Mouse (Mus musculus) forebrain, embryonic 12.5 days (tissue): ENCODE measurements around the gene Prss8. TPM values are rescaled to one million over a fixed set of nuclear protein-coding genes. Genes with fewer than 3 reads are reported as not detected.
"Not testable (repeated sequence)": the region's sequence is repeated elsewhere in the genome, so short reads cannot be mapped to it uniquely, and the experiment has no call there.

ENCODE experiments used
- ATAC-seq: fragments of 200-750 bp; cut with Nextera tagmentation; 2 replicates; pipeline ENCODE4 v1.8.0; 2017; ENCODE audit warnings: moderate TSS enrichment; ENCODE audit not compliant: low FRiP score
- H3K27ac ChIP-seq: fragments of 300-500 bp; sonication (generic); 2 replicates; pipeline ENCODE4 v1.5.1; 2016; ENCODE audit warnings: mild to moderate bottlenecking
- H3K27me3 ChIP-seq: fragments of 300-500 bp; sonication (generic); 2 replicates; pipeline ENCODE4 v1.6.1; 2016; ENCODE audit warnings: mild to moderate bottlenecking
- H3K36me3 ChIP-seq: fragments of 300-500 bp; sonication (generic); replicated peaks from 2 replicates; pipeline ENCODE4 v1.6.1; 2016; ENCODE audit warnings: mild to moderate bottlenecking
- H3K4me1 ChIP-seq: fragments of 300-500 bp; sonication (generic); 2 replicates; pipeline ENCODE4 v1.6.1; 2016
- H3K4me2 ChIP-seq: fragments of 300-500 bp; sonication (generic); 2 replicates; pipeline ENCODE4 v1.6.1; 2016; ENCODE audit warnings: mild to moderate bottlenecking, moderate library complexity
- H3K4me3 ChIP-seq: fragments of 300-500 bp; sonication (generic); replicated peaks from 2 replicates; pipeline ENCODE4 v1.5.1; 2016; ENCODE audit warnings: mild to moderate bottlenecking
- H3K9ac ChIP-seq: fragments of 300-500 bp; sonication (generic); 2 replicates; pipeline ENCODE4 v1.6.1; 2016; ENCODE audit warnings: mild to moderate bottlenecking
- H3K9me3 ChIP-seq: fragments of 300-500 bp; sonication (generic); 2 replicates; pipeline ENCODE4 v1.6.1; 2016
- WGBS: fragments of 180-500 bp; shearing (Covaris S2); methylation state at CpG from one replicate; pipeline ENCODE4 v1.1.7; 2016; 5-methylcytosine and 5-hydroxymethylcytosine counted together
- polyA plus RNA-seq: library from polyadenylated mRNA; unstranded; fragments of >200 nt; fragmentation: Nextera tagmentation; extraction: Ambion mirVana; gene quantifications from 2 replicates; pipeline ENCODE4 v1.2.1, GENCODE M21; 2016

Gene Prss8
- polyA plus RNA-seq = 1.5 and 2.4 TPM in 2 replicates

DNA sequence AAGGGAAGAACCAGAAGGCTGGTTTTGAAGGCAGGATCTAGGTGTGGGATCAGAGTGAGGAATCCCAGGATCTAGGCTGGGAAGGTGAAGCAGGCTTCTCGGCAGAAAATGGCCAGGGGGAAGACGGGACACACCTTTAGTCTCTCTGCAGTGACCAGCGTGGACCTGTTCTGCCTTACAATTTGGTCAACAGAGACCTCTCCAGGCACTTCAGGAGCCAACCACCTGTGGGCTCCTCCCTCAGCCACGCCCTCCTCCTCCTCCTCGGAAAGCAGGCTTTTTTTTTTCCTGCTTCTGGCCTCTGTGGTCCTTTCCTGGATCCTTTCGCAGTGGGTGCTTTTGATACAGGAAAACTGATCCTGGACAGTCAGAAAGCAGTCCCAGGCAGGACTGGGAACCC, at the start of gene Prss8:
TSS of gene Prss8 (minus strand) at position 182 of the 400 bp plus-strand sequence.
- Histone ChIP-seq H3K9me3 (no peaks in the 10 kb centered on the region), H3K27me3 (peaks cover 38% of the 10 kb centered on the region), H3K4me3 (peak within 1 kb of the TSS; percentile 9; the same call in 1 of the 2 replicates), H3K4me2 (peak within 1 kb of the TSS; percentile 24; the same call in 1 of the 2 replicates), H3K36me3 (peaks cover 22% of the 10 kb centered on the region), H3K9ac (peak within 1 kb of the TSS; percentile 21; the same call in 1 of the 2 replicates), H3K27ac (no peak within 1 kb of the TSS), H3K4me1 (peaks cover 6% of the 10 kb centered on the region)
- 2% methylated on average over 6 of the region's 6 CpGs for WGBS
- no peak for ATAC-seq

DNA sequence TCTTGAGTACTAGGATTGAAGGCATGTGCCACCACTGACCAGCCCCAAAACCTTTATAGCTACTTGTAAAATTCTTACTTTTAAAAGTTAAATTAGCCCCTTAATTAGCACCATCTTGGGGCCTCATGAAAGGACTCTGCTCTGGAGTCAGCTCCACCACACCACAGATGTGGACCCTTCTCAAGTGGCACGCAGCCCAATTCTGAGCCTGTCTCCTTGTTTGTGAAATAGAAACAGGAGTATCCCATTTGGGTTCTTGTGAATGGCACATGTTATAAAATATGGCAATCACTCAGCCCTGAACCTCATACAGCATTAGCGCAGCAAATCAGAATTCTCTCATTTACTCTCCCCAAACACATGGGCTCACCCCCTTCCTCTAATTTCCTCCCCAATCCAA, 49.0 kb upstream of the Prss8 start:
- Histone ChIP-seq H3K36me3 (peaks cover 97% of the 10 kb centered on the region), H3K27me3 (no peaks in the 10 kb centered on the region)
- WGBS = 99% methylated on average over 2 of the region's 2 CpGs

DNA sequence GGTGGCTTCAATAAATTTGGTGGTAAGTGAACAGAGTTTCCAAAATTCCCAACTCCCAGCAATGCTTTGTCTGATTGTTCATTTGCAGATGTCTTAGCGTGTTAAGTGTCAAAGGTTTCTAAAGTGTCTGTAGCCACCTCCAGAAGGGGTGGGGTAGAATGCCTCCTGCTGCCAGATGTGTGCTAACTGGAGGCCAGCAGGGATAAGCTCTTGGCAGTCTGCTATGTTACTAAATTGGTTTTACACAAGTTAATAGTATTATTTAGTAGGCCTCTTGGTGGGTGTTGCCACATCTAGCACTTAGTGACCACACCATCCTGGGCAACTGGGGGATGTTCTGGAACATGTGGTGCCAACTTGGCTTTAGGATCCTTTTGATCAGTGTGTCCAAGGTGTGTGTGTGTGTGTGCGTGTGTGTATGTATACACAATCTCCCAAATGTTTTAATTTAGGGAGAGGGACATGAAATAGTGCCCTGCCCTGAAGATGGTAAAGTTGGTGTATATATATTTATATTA, 44.6 kb upstream of the Prss8 start:
- Histone ChIP-seq H3K9me3 (no peaks in the 10 kb centered on the region), H3K4me3 (no peak overlapping the region), H3K4me2 (no peak overlapping the region), H3K4me1 (peaks cover 12% of the 10 kb centered on the region), H3K9ac (no peak overlapping the region), H3K27ac (no peak overlapping the region), H3K36me3 (peaks cover 95% of the 10 kb centered on the region), H3K27me3 (no peaks in the 10 kb centered on the region)
- 87% methylated on average over 2 of the region's 2 CpGs for WGBS
- ATAC-seq = no peak

More for the DNA sequence above, 49.0 kb upstream of the Prss8 start:
- no peak overlapping the region for H3K27ac ChIP-seq
- no peak for ATAC-seq
- H3K4me1 ChIP-seq = no peaks in the 10 kb centered on the region
- H3K4me2 ChIP-seq = no peak overlapping the region
- H3K9ac ChIP-seq = no peak overlapping the region
- H3K9me3 ChIP-seq = no peaks in the 10 kb centered on the region
- no peak overlapping the region for H3K4me3 ChIP-seq

DNA sequence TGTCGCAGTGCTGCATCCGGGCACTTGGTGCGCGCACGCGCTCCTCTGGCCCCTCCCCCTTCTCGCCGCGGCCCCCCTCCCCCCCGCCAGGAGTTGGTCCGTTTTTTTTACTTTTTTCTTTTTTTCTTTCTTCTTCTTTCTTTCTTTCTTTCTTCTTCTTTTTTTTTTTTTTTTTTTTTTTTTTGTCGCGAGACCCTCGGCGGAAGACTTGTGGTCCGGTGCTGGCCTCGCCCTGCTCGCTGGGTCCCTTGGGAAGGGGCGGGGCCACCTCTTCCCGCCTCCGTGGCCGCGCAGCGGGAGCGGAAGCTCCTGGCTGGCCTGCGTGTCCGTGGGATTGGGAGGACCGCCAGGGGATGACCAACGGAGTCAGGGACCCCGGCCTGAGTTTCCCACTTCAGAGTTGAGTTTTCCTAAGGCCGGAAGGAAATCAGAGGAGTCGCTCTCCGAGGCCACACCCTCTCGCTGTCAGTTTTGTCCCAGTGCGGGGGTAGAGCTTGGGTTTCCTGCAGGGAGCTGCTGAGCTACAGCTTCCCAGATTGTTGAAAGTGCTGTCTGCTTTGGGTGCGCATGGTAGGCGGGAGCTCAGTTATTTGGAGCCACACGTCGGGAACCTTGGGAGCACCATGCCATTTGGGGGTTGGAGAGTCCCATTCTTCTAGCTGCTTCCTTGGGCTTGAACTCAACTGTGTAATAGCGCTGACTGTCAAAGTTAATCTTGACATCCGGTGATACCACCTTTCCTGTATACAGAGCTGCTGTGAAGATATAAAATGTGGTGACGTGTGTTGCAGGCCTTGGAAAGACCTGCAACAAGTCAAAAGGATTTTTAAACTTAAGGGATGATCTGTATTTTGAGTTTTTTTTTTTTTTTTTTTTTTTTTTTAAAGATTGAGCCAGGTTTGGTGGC, 38.3 kb upstream of the Prss8 start:
- peak; percentile 47; the same call in 1 of the 2 replicates for ATAC-seq
- H3K36me3 ChIP-seq = peaks cover 35% of the 10 kb centered on the region
- under 1% methylated on average over 40 of the region's 42 CpGs for WGBS

DNA sequence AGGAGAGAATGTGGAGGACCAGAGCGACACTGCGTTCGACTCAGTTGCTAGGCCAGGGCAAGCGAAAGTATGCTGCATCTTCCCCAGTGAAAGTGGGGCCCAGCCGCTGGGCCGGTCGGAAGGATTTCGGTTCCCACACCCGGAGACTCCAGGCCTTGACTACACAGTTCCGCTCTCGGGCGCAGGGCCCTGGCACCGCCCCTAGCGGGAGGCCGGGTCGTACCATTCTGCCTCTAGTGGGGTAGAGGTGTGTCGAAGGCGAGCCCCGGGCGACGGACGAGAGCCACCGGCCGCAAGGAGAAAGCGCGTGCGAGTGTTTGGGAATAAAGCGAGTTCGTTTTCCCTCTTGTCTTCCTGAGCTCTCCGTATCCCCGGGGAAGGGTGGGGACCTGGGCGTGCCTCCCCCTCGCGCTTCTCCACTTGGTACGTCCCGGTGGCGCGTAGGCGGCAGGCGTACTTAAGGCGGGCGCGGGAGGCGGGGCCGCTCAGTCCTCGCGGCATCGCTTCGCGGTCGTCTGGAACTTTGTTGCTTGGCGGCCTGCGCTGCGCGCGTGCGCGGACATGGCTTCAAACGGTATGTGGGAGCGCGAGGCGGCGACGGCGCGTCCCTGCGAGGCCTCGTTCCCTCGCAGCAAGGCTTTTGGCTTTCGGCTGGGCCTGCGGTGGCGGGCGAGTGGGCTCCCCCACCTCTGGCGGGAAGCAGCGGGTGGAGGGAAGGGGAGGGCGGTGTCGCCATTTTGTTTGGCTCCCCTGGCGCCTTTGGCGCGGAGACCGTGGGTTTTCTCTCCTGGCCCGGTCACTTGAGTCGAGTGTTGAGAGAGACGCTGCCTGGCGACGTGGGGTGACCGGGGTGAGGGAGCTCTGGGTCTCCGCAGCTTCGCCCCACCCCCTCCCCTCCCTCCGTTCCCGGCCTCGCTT, 37.4 kb upstream of the Prss8 start, which contains the start of gene Fus:
TSS of gene Fus (plus strand) at position 454 of the 918 bp plus-strand sequence.
- H3K36me3 ChIP-seq = peaks cover 26% of the 10 kb centered on the region
- H3K27me3 ChIP-seq = no peaks in the 10 kb centered on the region
- H3K4me3 ChIP-seq = peak within 1 kb of the TSS; percentile 97
- ATAC-seq = peak; percentile 94
- WGBS = under 1% methylated on average over 87 of the region's 92 CpGs
- peak within 1 kb of the TSS; percentile 98 for H3K9ac ChIP-seq
- peaks cover 27% of the 10 kb centered on the region for H3K4me1 ChIP-seq
- H3K9me3 ChIP-seq = no peaks in the 10 kb centered on the region
- peak within 1 kb of the TSS; percentile 80 for H3K4me2 ChIP-seq
- H3K27ac ChIP-seq = peak within 1 kb of the TSS; percentile 98

More for the DNA sequence above, 38.3 kb upstream of the Prss8 start:
- no peaks in the 10 kb centered on the region for H3K9me3 ChIP-seq
- H3K27me3 ChIP-seq = no peaks in the 10 kb centered on the region
- H3K27ac ChIP-seq = peak overlapping the region; percentile 98
- peak overlapping the region; percentile 80 for H3K4me2 ChIP-seq
- H3K9ac ChIP-seq = peak overlapping the region; percentile 98
- peak overlapping the region; percentile 97 for H3K4me3 ChIP-seq
- H3K4me1 ChIP-seq = peaks cover 27% of the 10 kb centered on the region

DNA sequence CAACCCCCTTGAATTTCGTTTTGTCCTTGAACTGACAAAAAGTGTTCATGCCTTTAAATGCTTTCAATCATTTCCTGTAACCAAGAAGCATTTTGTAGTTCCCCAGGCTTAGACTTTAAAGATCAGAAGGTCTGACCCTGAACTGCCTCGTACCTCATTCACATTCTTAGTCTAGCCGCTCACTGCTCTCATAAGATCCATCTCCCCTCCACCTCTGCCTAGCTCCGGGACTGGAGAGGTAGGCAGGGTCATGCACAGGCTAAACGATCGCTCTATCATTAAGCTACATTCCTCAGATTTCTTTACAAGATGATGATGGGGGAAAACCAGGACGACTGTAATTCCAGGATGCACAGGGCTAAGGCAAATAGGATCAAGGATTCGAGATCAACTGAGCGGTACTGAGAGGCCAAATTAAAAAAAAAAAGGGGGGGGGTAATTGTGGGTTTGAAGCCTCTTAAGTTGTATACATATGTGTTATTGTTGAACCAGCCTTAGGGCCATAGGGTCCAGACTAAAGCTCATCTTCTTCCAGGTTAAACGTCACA, 36.5 kb upstream of the Prss8 start:
- H3K27me3 ChIP-seq = no peaks in the 10 kb centered on the region
- H3K36me3 ChIP-seq = peaks cover 18% of the 10 kb centered on the region
- H3K4me1 ChIP-seq = peaks cover 27% of the 10 kb centered on the region
- H3K9me3 ChIP-seq = no peaks in the 10 kb centered on the region
- H3K9ac ChIP-seq = peak overlapping the region; percentile 98
- peak overlapping the region; percentile 97 for H3K4me3 ChIP-seq
- ATAC-seq = no peak
- H3K4me2 ChIP-seq = peak overlapping the region; percentile 63
- peak overlapping the region; percentile 98 for H3K27ac ChIP-seq
- 13% methylated on average over 10 of the region's 10 CpGs for WGBS

DNA sequence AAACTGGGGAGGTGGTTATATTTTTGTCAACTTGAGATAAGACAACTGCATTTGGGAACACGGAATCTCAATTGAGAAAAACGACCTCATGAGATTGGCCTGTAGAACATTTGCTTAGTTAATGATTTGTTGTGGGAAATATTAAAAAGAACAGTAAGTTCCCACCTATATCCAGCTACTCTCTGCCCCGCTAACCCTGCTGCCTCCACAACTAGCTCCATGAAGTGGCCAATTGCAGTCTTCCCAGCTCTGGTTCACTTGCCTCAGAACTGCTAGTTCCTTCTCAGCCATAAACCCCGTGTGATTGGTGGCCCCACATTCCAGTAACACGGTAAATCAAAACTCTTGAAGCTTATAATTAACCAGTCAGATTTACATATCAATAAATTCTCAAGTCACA, 29.5 kb upstream of the Prss8 start:
- ATAC-seq = no peak
- no peaks in the 10 kb centered on the region for H3K4me1 ChIP-seq
- H3K27ac ChIP-seq = no peak overlapping the region
- no peaks in the 10 kb centered on the region for H3K9me3 ChIP-seq
- H3K27me3 ChIP-seq = no peaks in the 10 kb centered on the region
- H3K36me3 ChIP-seq = no peaks in the 10 kb centered on the region
- no peak overlapping the region for H3K9ac ChIP-seq
- WGBS = 69% methylated on average over 5 of the region's 5 CpGs
- H3K4me2 ChIP-seq = no peak overlapping the region
- H3K4me3 ChIP-seq = no peak overlapping the region

DNA sequence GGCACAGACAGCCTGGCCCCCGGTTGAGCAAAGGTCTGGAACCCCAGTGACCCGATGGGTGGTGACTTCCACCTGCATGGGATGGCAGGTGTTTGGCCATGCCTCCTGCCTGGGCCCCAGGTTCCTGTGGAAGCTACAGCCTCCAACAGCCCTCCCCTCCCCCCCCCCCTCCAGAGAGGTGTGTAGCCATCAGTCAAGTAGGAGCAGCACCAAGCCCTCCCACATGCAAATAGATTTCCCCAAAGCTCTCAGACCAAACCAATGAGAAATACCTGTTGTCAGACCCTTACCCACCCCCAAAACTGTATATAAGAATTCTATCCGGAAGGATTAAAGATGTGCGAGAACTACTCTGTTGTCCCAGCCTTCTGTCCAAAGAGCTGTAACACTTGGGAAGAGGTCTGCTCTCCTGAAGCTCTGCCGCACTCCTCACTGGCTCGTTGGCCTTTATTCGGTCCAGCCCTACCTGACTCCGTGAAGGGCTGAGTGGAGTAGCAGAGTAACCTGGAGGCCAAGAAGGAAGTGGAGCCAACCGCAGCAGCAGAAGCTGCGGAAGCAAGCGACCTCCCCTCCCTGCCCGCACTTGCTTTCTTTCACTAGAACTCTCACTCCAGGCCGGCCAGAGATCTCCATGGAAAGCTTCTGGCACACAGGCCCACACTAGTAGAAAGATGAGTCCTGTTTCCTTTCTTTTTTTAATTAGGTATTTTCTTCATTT, 23.1 kb upstream of the Prss8 start:
- 48% methylated on average over 13 of the region's 13 CpGs for WGBS
- H3K27me3 ChIP-seq = peaks cover 5% of the 10 kb centered on the region; the same call in 1 of the 2 replicates
- H3K4me3 ChIP-seq = no peak overlapping the region
- H3K9me3 ChIP-seq = no peaks in the 10 kb centered on the region
- no peak overlapping the region for H3K27ac ChIP-seq
- H3K36me3 ChIP-seq = no peaks in the 10 kb centered on the region
- ATAC-seq = no peak
- H3K4me1 ChIP-seq = no peaks in the 10 kb centered on the region
- no peak overlapping the region for H3K9ac ChIP-seq
- no peak overlapping the region for H3K4me2 ChIP-seq

DNA sequence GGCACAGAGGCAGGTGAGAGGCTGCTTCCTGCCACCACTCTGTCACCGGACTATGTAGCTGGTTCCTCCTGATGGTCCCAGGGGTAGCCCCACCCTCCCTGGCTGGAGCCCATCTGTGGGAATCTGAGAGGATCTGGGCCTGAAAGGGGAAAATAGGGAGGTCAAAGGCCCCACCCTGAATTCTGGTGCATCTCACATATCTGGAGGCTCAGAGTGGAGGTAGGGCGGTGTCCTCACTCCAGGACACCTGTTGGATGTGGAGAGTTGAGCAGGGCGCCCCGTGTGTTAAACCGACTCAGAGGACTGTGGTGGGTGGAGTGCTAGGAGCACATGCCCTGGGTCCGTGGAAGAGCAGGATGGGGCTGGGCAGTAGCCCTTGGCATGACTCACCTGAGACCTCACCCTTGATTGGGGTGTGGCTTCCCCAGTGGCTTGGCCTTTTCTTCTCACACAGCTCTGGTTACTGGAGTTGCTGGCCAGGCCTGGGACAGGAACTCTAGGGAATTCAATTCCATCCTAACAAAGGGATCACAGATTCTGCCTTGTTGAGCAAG, 16.6 kb upstream of the Prss8 start, which contains the start of gene Prss36:
TSS of gene Prss36 (minus strand) at position 256 of the 554 bp plus-strand sequence.
- Histone ChIP-seq H3K36me3 (no peaks in the 10 kb centered on the region), H3K9me3 (no peaks in the 10 kb centered on the region), H3K4me2 (no peak within 1 kb of the TSS), H3K9ac (no peak within 1 kb of the TSS), H3K27me3 (peaks cover 35% of the 10 kb centered on the region), H3K4me3 (no peak within 1 kb of the TSS), H3K27ac (no peak within 1 kb of the TSS), H3K4me1 (no peaks in the 10 kb centered on the region)
- no peak for ATAC-seq
- 83% methylated on average over 6 of the region's 6 CpGs for WGBS

DNA sequence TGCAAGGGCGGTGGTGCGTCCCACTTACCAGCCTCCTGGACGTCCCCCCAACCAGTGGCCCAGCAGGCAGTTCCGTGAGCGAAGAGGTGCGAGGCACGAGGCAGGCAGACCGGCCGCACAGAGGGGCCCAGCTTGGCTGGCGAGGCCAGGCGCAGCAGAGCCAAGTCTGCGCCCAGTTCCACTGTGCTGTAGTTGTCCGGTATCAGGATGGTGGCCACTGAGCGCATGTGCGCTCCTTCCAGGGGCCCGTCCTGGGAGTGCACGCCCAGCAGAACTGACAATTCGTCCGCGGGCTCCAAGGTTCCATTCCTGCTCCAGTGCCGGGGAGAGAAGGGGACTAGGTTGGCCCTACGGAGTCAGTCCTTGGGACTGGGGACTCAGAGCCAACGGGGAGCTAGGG, 14.7 kb upstream of the Prss8 start:
- Histone ChIP-seq H3K4me3 (no peak overlapping the region), H3K27me3 (peaks cover 35% of the 10 kb centered on the region), H3K4me2 (peak overlapping the region; percentile 8; the same call in 1 of the 2 replicates), H3K36me3 (no peaks in the 10 kb centered on the region), H3K4me1 (no peaks in the 10 kb centered on the region), H3K27ac (no peak overlapping the region), H3K9me3 (no peaks in the 10 kb centered on the region), H3K9ac (no peak overlapping the region)
- ATAC-seq = no peak
- WGBS = 13% methylated on average over 23 of the region's 23 CpGs

DNA sequence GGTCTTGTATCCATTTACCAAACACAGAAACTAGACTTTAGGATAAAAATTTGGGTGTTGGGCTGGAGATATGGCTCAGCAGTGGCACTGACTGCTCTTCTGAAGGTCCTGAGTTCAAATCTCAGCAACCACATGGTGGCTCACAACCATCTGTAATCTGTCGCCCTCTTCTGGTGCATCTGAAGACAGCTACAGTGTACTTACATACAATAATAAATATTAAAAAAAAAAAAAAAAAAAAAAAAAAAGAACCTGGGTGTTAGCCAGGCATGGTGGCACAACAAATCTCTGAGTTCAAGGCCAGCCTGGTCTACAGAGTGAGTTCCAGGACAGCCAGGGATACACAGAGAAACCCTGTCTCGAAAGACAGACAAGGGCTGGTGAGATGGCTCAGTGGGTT, 12.2 kb upstream of the Prss8 start:
- not testable (repeated sequence) for H3K4me1 ChIP-seq, H3K4me2 ChIP-seq, H3K4me3 ChIP-seq, H3K9me3 ChIP-seq, H3K9ac ChIP-seq, H3K27ac ChIP-seq, H3K36me3 ChIP-seq, ATAC-seq
- peaks cover 35% of the 10 kb centered on the region for H3K27me3 ChIP-seq
- 61% methylated on average over 2 of the region's 2 CpGs for WGBS
